Mouse (Mus musculus) common myeloid progenitor, adult 5-6 weeks (primary cell): ENCODE measurements around the gene Fxyd3. TPM values are rescaled to one million over a fixed set of nuclear protein-coding genes. Genes with fewer than 3 reads are reported as not detected.
A peak's percentile ranks its signal among the peaks of the same experiment; 100 is the strongest.

Experiments used
- ATAC-seq: replicated peaks from 2 replicates; pipeline ENCODE4 v1.8.0; 2016; ENCODE audit warnings: low read depth, mild to moderate bottlenecking, moderate TSS enrichment, inconsistent platforms; ENCODE audit not compliant: poor library complexity, severe bottlenecking
- total RNA-seq: library from RNA; stranded (forward); fragments of 200-1000, 187-1606 nt; gene quantifications from 2 replicates; pipeline ENCODE4 v1.2.3, GENCODE M21; 2017

The Fxyd3 gene
- total RNA-seq, 1 experiment from 2014 or later = not detected

DNA sequence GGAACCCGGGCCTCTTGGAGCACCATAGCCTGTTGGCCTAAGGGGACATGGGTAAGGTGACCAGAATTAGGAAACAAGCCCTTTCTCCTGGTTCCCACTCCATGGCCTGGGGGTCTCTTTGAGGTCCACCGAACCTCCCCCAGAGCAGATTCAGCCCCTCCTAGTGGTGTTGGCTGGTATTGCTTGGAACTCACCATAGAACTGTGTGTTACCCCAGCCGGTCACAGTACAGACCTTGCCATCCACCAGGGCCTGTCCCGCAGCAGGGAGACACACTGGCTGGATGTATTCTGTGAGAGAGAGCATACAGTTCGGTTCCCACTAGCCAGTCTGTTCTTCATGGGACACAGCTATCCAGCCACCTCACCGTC is 23.1 kb upstream of the Fxyd3 start:
- no peak for ATAC-seq

DNA sequence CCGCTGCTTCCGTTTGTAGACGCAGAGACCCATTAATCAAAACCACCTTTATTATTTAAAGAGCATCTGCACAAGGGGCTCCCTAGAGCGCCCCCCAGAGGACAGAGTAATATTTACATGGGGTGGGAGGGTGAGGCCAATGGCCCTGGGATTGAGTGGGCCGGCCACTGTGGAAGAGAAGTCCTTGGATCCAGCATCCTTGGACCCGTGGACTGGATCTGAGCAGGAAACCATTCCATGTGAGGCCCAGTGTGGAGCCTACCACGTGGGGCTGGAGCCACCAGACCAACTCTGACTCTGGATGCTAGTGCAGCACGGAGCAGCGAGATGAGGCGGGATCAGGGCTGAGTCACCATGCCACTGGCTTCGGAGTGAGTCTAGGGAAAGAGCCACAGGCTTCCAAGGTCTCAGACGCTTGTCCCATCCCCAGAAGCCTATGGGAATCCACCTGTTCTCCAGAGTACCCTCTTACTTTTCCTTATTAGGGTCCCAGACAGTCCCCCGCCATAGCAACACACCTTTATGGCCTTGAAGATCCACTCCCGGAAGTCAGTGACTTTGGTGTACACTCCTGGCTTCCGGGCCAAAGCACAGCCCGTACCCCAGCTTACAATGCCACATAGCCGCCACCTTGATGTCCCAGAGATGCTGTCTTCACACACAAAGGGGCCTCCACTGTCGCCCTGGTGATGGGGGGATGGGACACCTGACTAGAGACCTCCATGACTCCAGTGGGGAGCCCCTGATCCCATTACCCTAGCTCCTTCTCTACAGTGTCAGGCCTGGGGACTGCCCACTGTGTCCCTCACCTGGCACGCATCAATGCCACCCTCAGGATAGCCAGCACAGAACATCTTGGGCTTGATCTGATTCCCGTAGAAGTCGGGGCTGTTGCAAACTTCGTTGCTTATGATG is 22.4 kb upstream of the Fxyd3 start:
- no peak for ATAC-seq

DNA sequence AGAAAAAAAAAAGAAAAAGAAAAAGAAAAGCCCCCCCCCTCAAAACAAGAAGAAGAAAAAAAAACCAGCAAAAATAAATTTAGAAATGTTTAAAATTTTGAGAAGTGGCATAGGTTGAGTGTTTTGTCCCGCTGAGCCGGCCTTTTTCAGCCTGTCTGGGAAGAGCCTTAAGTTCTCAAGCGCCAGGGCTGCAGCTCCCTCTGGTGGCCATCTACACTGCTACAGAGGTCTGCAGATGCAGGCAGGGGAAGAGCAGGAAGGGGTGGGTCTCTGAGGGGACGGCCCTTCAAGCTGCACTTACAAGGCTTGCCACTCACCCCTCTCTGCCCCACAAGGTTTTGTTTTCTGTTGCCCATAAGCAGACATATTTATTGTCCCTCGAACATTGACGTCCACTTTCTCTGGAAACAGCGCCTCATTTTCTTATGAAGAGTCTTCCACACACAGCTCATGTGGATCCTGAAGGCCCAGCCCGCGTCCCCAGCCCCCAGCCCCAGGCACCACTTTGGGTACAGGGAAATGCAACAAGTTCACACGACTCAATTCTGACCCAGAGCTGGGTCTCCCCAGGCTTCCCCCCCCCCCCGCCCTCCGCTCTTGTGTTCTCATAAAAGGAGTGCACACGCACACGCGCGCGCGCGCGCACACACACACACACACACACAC is 21.2 kb upstream of the Fxyd3 start:
- peak; percentile 94 for ATAC-seq

DNA sequence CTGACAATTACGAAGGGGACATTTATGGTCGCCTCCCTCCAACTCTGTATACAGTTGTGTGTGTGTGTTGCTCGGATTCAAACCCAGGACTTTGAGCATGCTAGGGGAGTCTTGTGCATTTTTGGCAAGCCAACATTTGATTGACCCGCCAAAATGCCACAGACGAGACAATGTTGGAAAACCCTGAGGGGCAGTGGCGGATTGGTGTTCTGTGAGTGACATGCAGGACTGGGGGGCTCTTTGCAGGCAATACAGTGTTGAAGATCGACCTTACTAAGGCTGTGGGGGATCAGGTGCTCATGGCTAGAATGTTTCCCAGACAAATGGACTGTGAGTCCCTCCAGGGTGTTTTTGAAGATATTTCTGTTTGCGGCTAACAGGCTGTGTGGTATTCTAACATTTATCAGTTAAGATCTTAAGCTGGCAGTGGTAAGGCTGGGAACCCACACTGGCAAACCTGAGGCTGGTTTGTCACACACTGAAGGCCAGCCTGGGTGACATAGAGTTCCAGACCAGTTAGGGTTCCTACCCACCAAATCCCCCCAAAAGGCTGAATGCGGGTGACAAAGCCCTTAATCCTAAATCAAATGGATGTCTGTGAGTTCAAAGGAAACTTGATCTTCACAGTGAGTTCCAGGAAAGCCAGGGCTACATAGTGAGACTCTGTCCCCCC is 20.5 kb upstream of the Fxyd3 start:
- peak; percentile 22; the same call in 1 of the 2 replicates for ATAC-seq

DNA sequence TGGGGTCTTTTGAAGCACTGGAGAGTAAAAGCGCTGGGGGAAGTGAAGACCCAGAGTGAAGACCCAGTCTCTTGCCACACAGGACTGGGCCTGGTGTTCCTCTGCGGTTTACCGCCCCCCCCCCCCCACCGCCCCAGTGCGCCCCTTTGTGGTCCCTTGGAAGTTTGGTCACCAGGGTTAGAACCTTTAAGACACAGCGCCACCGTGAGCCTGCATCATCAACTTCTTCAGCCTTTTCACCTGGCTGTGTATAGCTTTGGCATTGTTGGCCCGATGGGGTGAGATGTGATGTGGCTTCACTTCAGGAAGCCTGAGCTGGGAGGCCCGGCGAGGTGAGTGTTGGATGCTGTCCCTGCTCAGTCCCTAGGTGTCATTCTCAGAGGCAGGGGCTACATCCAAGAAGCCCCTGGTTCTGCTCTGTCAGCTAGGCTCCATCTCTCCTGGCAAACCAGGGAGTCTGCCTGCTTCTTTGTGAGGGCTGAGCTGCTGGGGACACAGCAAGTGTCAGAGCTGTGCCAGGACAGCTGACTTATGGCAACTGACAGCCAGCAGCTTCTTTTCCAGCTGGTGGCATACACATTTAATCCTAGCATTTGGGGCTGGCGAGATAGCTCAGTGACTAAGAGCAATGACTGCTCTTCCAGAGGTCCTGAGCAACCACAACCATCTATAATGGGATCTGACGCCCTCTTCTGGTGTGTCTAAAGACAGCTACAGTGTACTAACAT is 18.4 kb upstream of the Fxyd3 start:
- ATAC-seq = no peak

DNA sequence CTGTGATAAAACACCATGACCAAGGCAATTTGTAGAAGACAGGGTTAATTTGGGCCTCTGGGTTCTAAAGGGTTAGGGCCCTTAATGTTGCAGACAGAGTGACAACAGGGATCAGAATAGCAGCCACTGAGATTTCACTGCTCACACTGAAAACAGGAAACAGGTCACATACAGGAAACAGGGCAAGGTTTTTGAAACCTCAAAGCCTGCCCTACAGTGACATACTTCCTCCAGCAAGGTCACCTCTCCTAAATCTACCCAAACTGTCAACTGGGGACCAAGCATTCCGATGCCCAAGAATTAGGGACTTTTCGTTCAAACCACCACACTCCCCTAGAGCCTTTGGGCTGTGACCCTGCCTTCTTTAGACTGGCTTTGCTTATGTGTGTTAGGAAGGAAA is 13.2 kb upstream of the Fxyd3 start:
- ATAC-seq = peak; percentile 89

DNA sequence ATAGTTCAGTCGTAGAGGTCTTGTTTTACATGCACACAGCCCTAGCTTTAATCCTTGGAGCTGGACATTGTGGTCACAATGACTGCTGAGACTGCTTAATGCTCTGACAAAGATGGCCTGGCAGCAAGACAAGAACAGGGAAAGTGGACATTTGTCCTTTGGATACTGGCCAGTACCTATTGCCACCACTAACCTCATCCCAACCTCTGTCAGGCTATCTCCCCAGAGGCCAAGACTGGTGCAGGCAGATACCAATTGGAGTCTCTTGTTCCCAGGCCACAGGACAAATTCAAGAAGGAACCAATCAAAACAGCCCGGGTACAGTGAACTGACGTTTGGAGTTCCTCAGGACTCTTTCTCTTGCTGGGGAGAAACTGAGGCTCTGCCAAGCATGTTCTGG is 11.7 kb upstream of the Fxyd3 start:
- no peak for ATAC-seq

DNA sequence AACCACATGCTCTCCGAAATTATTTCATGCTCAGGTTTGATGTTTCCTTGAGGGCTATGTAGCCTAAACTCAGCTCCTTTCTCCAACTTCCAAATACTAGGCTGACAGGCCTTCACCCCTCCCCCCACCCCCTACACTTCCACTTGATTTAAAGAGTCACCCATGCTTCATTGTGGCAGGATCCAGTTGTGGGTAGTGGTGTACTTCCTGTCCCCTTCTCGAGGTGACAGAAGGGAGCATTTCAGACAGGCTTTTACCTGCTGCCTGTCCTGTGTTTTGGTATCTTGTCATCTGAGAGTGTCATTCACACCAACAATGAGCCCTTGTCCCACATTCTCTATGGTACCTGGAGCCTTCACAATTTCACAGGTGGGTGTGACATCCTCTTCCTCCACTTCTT is 10.8 kb upstream of the Fxyd3 start:
- ATAC-seq = no peak

DNA sequence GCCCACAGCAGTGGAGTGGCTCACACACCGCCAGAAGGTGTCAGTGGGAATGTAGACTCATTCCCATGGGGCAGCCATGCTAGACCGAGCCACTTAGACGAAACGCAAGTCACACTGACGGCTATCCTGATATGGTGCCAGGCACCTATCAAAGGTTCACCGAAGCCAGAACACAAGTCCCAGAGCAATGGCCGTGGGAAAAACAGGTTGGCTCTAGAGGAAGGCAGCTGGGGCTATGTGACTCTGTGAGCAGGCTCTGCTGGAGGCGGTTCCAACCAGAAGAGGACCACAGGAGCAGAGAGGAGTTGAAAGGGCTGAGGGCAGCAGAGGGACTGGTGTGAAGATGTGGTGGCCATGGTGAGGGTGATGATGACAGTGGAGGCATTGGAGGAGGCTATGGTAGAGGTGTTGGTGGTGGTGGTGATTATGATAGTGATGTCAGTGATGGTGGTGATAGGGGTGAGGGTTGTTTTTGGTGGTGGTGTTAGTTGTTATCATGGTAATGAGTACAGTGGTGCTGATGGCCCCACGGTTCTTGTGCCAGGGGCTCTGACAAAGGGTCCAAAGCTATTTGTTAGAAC is 9.8 kb upstream of the Fxyd3 start:
- no peak for ATAC-seq

DNA sequence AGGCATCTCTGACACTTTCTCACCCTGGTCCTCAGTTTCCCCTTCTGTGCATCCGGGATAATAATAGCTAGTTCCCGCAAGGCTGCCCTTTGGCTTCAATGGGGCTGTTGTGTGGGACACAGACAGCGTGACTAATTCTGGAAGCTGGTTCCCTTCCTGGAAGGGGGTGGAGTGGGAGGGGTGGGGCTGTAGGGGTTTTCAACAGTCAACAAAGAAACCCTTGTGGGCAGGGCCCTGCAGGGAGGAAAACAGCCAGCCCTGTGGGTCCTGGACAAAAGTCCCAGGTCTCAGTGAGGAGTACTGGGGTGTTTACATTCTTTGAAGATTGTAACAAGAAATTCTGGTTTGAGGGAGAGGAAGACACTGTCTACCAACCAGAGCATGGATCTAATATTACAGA is 8.7 kb upstream of the Fxyd3 start:
- ATAC-seq = no peak

DNA sequence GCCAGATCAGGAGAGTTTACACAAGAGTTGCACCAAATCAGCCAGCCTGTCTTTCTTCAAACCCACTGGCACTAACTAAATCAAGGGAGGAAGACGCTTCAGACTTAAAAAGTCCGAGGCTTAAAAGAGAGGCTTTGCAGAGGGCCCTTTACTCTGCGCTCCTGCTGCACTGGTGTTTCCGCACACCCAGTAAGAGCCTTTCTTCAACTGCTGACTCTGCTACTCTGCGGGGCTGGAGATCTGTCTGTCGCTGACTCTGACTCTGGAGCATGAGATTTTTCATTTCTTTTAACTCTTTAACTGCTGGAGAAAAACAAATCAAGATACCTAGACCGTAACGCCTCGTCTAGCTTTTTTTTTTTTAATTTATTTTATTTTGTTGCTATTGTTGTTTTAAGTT is 7.6 kb upstream of the Fxyd3 start:
- no peak for ATAC-seq

DNA sequence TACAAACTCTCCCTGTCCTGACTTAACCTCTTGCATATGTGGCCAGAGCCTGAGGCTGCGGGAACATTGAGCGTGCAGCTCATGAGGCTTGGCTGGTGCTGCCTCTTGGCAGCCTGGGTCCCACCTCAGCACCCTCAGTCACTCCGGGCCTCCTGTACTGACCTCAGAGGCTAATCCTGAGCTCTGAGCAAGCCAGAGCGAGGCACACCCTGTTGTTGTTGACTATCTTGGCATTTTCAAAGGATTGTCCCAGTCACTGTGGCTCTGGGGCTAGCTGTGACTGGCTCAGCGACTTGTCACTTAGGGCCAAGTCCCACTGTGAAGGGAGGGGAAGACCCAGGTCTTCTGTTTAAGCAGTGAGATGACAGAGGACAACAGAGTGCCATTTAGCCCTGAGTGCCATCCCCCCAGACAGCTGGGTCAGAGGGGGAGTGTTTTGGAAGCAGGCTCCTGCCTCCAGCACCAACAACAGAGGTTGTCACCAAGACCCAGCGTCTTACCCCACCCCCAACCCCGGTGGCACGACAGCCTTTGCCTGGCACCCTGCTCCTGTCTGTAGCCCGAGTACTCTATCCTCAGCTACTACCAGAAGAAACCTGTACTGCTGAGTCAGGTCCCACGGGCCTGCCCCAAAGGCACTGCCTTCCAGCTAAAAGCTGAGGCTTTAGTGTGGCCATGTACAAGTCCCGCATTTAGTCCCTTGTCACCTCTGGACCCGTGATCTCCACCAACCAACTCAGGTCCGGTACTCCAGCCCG is 6.5 kb upstream of the Fxyd3 start:
- ATAC-seq = no peak

DNA sequence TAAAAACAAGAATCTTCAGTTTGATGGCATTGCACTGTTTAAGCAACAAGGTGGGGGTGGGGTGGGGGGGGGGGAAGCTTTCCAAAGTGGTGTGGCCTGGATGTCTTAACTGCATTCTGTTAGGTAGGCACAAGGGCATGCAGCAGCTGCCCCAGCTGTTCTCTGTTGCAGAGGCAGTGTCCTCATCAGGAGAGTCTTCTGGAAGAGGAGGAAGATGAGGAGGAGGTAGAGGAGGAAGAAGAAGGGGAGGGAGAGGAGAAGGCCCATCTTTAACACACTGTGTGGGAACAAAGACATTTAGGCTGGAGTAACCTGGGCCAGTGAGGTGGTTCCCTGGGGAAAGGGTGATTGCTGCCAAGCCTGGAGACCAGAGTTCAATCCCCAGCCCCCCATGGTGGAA is 5.6 kb upstream of the Fxyd3 start:
- no peak for ATAC-seq

DNA sequence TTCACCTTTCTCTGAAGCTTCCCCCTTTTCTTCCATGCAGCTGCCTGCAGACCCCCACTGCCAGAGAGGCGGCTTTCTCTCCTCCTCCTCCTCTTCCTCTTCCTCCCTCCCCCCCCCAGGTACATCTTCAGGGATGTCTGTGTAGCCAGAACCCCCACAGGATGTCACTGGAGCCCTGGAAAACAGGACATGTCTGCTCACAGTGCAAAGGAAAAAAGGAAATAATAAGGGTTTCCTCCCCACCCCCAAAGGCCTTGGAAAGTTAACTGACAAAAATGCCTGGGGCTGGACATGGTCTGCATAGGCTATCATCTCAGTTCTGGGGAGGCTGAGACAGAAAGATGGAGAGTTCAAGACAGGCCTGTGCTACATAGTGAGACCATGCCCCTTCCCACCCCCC is 4.6 kb upstream of the Fxyd3 start:
- ATAC-seq = no peak

DNA sequence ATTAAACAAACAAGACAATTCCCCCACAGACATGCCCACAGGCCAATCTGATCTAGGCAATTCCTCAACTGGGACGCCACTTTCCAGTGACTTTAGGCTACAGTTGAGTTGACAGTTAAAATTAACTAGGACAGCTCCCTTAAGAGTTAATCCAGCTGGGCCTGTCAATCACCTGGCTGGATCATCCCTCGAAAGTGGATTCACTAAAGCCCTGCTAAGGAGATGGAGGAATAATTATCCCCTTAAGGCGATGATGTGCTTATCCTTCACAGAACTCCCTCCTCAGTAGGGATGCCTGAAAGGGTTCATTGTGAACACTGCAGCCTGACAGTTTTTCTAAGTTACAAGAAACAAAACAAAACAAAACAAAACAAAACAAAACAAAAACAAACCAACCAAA is 4.1 kb upstream of the Fxyd3 start:
- no peak for ATAC-seq

DNA sequence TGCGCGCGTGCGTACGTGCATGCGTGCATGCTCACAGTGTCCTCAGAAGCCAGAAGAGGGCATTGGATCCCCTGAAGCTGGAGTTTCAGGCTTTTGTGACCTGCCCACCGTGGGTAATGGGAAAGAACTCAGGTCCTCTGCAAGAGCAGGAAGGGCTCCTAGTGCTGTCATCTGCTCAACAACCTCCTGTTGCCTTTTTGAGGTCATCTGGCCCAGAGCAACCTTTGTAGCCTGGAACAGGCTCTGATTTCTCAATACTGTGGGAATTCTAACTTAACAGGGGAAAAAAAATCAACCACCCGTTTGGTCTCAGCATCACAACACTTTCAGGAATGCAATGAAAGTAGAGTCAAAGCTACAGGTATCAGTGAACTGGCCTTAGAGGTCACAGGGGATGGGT is 3.2 kb upstream of the Fxyd3 start:
- ATAC-seq = no peak

DNA sequence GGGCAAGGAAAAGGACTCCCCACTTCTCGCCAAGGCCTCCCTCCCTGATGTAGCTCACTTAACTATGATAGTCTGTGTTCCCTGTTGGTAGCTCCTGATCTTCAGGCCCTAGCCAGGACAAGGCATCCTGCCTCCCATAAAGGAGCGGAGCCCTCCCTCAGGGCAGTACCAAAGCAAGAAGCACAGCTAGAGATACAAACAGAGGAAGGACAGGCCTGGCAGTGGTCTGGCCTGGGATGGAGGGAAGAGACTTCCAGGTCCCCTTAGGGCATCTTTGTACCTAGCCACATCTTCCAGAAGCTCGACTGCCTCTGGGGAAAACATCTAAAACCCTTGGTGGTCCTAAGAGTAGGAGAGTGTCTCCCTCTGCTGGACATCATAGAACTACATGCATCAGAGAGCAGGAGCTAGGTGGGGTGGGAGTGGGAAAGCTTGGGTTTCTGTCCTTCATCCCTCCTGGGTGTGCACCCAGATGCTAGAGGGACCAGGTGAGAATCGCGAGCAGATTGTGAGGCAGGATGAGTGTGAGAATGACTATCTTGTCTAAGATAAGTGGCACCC is 1.5 kb upstream of the Fxyd3 start:
- ATAC-seq = peak; percentile 84

DNA sequence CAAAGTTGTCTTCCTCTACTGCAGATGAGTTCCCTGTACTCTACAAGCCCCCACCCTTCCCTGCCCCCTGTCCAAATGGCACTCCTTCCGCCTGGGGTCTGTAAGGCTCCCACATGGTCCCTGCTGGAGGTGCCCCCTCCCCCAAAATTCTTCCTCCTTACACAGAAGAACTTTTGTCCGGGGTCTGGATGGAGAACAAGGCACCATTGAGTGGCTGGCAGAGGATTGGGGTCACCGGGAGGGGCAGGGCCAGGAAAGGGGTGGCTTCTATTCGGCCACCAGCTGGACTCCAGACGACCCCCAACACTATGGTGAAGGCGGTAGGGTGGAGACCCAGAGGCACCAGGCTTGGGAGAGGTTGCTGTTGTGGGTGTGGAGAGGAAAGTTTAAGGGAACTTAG is 966 bp upstream of the Fxyd3 start:
- ATAC-seq = no peak

DNA sequence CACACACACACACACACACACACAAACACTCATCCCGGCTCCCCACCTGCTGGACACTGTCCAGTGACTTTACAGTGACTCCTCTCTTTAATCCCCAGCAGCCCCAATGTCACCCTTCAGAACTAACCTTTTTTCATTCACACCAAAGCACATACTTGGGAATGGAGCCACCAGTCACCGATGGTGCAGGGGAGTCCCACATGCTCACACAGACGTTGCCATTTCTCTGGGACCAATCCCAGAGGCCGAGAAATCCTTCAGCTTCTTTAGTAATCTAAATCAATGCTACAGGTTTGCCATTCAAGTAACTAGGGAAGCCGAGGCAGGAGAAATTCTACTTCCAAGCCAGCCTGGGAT is 1.8 kb downstream of the Fxyd3 start:
- no peak for ATAC-seq
